Mouse (Mus musculus): ENCODE results near the gene Mex3d. TPM values are rescaled to one million over a fixed set of nuclear protein-coding genes. Genes with fewer than 3 reads are reported as not detected.

Mex3d gene
- polyA plus RNA-seq, 1 experiment from 2014 or later: 4.7 TPM

- peak; percentile 35 for DNase-seq (ENCODE audit: low spot score)
Observed at GRCm38 (mm10) chr10:80386735-80387471, 556 bp downstream of the Mex3d start.

- DNase-seq (ENCODE audit: low spot score): no peak
Observed at GRCm38 (mm10) chr10:80385811-80386734, 1.4 kb downstream of the Mex3d start.

GRCm38 (mm10) chr10:80385310-80385709 lies 2.1 kb downstream of the Mex3d start:
- DNase-seq (ENCODE audit: low spot score): no peak

- no peak for DNase-seq (ENCODE audit: low spot score)
Observed at GRCm38 (mm10) chr10:80384709-80385108, 2.8 kb downstream of the Mex3d start.

GRCm38 (mm10) chr10:80384115-80384639 lies 3.3 kb downstream of the Mex3d start:
- DNase-seq (ENCODE audit: low spot score): no peak

- no peak for DNase-seq (ENCODE audit: low spot score)
Observed at GRCm38 (mm10) chr10:80383431-80383830, 4.0 kb downstream of the Mex3d start.

- no peak for DNase-seq (ENCODE audit: low spot score)
Observed at GRCm38 (mm10) chr10:80382641-80383365, 4.7 kb downstream of the Mex3d start.

GRCm38 (mm10) chr10:80377716-80378115 lies 9.7 kb downstream of the Mex3d start:
- no peak for DNase-seq (ENCODE audit: low spot score)

- DNase-seq (ENCODE audit: low spot score): peak; percentile 93
Observed at GRCm38 (mm10) chr10:80376160-80376559, 11.3 kb downstream of the Mex3d start.

GRCm38 (mm10) chr10:80374063-80374462 lies 13.4 kb downstream of the Mex3d start:
- DNase-seq (ENCODE audit: low spot score): peak; percentile 63

GRCm38 (mm10) chr10:80372706-80373105 lies 14.8 kb downstream of the Mex3d start:
- no peak for DNase-seq (ENCODE audit: low spot score)

GRCm38 (mm10) chr10:80371983-80372382 lies 15.5 kb downstream of the Mex3d start:
- DNase-seq (ENCODE audit: low spot score): no peak

- DNase-seq (ENCODE audit: low spot score): peak; percentile 92
Observed at GRCm38 (mm10) chr10:80371411-80371966, 16.0 kb downstream of the Mex3d start.

GRCm38 (mm10) chr10:80369995-80370747 lies 17.3 kb downstream of the Mex3d start:
- no peak for DNase-seq (ENCODE audit: low spot score)

- DNase-seq (ENCODE audit: low spot score): no peak
Observed at GRCm38 (mm10) chr10:80368392-80368791, 19.1 kb downstream of the Mex3d start.

GRCm38 (mm10) chr10:80367954-80368353 lies 19.5 kb downstream of the Mex3d start:
- no peak for DNase-seq (ENCODE audit: low spot score)

GRCm38 (mm10) chr10:80365736-80366135 lies 21.7 kb downstream of the Mex3d start:
- DNase-seq (ENCODE audit: low spot score): no peak

GRCm38 (mm10) chr10:80363734-80364133 lies 23.7 kb downstream of the Mex3d start:
- DNase-seq (ENCODE audit: low spot score): no peak

GRCm38 (mm10) chr10:80357994-80358639 lies 29.3 kb downstream of the Mex3d start:
- no peak for DNase-seq (ENCODE audit: low spot score)

GRCm38 (mm10) chr10:80357336-80357735 lies 30.1 kb downstream of the Mex3d start:
- no peak for DNase-seq (ENCODE audit: low spot score)
